Mouse (Mus musculus) gastrocnemius, postnatal 4 days (tissue): Measurements from ENCODE around the gene Psmc5. TPM values are rescaled to one million over a fixed set of nuclear protein-coding genes. Genes with fewer than 3 reads are reported as not detected.
A peak's percentile ranks its signal among the peaks of the same experiment; 100 is the strongest.
"Not testable (repeated sequence)": the region's sequence is repeated elsewhere in the genome, so short reads cannot be mapped to it uniquely, and the experiment has no call there.

ENCODE experiments used
- DNase-seq, 2 experiments: peaks; one replicate each; pipeline ENCODE4 v3.0.0; 2021 to 2022; ENCODE audit warnings: low spot score in 2 of 2, mixed read lengths in 2 of 2
- long read RNA-seq, 2 experiments: library from polyadenylated mRNA; stranded (forward); transcript quantifications; one replicate each; pipeline ENCODE4 v2.0.0; 2021
- total RNA-seq, 2 experiments: library from RNA; stranded (reverse); gene quantifications; 2 replicates each; pipeline ENCODE4 v1.2.3; 2021

Psmc5 gene
- 100 to 1,000 TPM; 123 to 146 TPM for total RNA-seq
- long read RNA-seq, experiment 1, transcript Psmc5-201 (11 exons, 1,316 nt): major isoform, 262 of 281 reads
- long read RNA-seq, experiment 1, partial matches to known transcripts: 10 of 281 reads
- long read RNA-seq, experiment 1, other reads (novel, unspliced or antisense): 5 of 281 reads
- long read RNA-seq, experiment 2, transcript Psmc5-201 (11 exons, 1,316 nt): major isoform, 224 of 240 reads
- long read RNA-seq, experiment 2, partial matches to known transcripts: 6 of 240 reads
- long read RNA-seq, experiment 2, other reads (novel, unspliced or antisense): 8 of 240 reads

GRCm38 (mm10) chr11:106255685-106256451 lies at the start of gene Psmc5, which contains the start of gene Ftsj3:
Gene Psmc5, plus strand, starts transcription at chr11:106256154.
Gene Ftsj3, minus strand, starts transcription at chr11:106256079.
- DNase-seq: peak; percentile 97 to 100

GRCm38 (mm10) chr11:106212771-106213170 lies 43.2 kb upstream of the Psmc5 start:
- no peak for DNase-seq

- no peak for DNase-seq
Observed at GRCm38 (mm10) chr11:106214856-106215255, 41.1 kb upstream of the Psmc5 start.

- DNase-seq: no peak
Observed at GRCm38 (mm10) chr11:106215450-106215859, 40.5 kb upstream of the Psmc5 start.

- DNase-seq: peak; percentile 86 to 94
Observed at GRCm38 (mm10) chr11:106215927-106216729, 39.8 kb upstream of the Psmc5 start, which contains the start of gene Ccdc47. Gene Ccdc47, minus strand, starts transcription at chr11:106216344.

- DNase-seq: peak; percentile 82 to 92
Observed at GRCm38 (mm10) chr11:106216730-106217490, 39.0 kb upstream of the Psmc5 start, which contains the start of gene Ddx42. Gene Ddx42, plus strand, starts transcription at chr11:106216926.

GRCm38 (mm10) chr11:106220603-106221002 lies 35.4 kb upstream of the Psmc5 start:
- DNase-seq: no peak

GRCm38 (mm10) chr11:106233978-106234377 lies 22.0 kb upstream of the Psmc5 start:
- DNase-seq: not testable (repeated sequence)

GRCm38 (mm10) chr11:106246834-106247233 lies 9.1 kb upstream of the Psmc5 start:
- DNase-seq: no peak

GRCm38 (mm10) chr11:106249326-106249725 lies 6.6 kb upstream of the Psmc5 start:
- DNase-seq: no peak

GRCm38 (mm10) chr11:106254767-106255166 lies 1.2 kb upstream of the Psmc5 start:
- DNase-seq: no peak

- no peak for DNase-seq
Observed at GRCm38 (mm10) chr11:106255174-106255573, 780 bp upstream of the Psmc5 start.

- DNase-seq: no peak
Observed at GRCm38 (mm10) chr11:106256775-106257174, 821 bp downstream of the Psmc5 start.

- no peak for DNase-seq
Observed at GRCm38 (mm10) chr11:106260826-106261450, 5.0 kb downstream of the Psmc5 start.

GRCm38 (mm10) chr11:106263963-106264362 lies 8.0 kb downstream of the Psmc5 start:
- no peak for DNase-seq

GRCm38 (mm10) chr11:106264988-106265387 lies 9.0 kb downstream of the Psmc5 start:
- no peak for DNase-seq

GRCm38 (mm10) chr11:106265570-106265969 lies 9.6 kb downstream of the Psmc5 start:
- no peak for DNase-seq

- no peak for DNase-seq
Observed at GRCm38 (mm10) chr11:106266431-106266830, 10.5 kb downstream of the Psmc5 start.

GRCm38 (mm10) chr11:106267311-106267852 lies 11.4 kb downstream of the Psmc5 start:
- no peak for DNase-seq

- no peak for DNase-seq
Observed at GRCm38 (mm10) chr11:106267871-106268270, 11.9 kb downstream of the Psmc5 start.
